22 mouse cellular contexts compared by ENCODE assay signal in the genomic region with DNA sequence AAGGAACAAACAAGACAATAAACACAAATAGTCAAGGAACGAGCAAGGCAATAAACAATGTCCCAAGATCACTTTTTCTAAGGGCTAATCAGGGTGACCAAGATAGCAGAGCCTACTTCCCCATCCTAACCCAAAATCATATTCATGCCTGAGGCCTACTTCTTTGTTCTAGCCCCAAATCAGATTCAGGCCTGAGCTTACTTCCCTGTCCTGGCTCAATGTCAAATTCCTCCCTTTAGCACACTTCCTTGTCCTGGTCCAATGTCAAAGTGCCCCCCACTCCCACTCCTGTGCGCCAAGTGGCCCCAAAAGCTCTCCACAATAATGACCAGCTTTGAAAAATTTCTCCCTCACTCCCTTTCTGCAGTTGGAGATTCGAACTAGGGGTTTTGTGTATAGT. TPM values are rescaled to one million over a fixed set of nuclear protein-coding genes. Genes with fewer than 3 reads are reported as not detected.
"Had no signal": no experiment of that assay in that cellular context is flagged by ENCODE, and none has a peak within 500 bp of the region (broad histone marks: within the 10 kb centered on the region; RNA-seq: fewer than 3 reads in every experiment).

No protein-coding gene starts in this region.

- H3K9ac ChIP-seq: liver, embryonic 12.5 days; liver, embryonic 15.5 days; lung, embryonic 15.5 days; midbrain, embryonic 13.5 days; neural tube, embryonic 13.5 days; stomach, embryonic 15.5 days had no signal

- DNase-seq: kidney, postnatal 25 days; layer of hippocampus, postnatal 36 days; lung, adult 18-20 months; lung, postnatal 10 days; lung, postnatal 36 days; retina, postnatal 1 day; right cerebral cortex, postnatal 25 days; spleen, adult 18-20 months; thymus, postnatal 25 days had no signal

- H3K4me3 ChIP-seq: left cerebral cortex, adult 2 months; liver, embryonic 12.5 days; liver, embryonic 15.5 days; lung, embryonic 15.5 days; megakaryocyte, embryonic 14.5 days; midbrain, embryonic 10.5 days; midbrain, embryonic 13.5 days; myocyte; neural tube, embryonic 13.5 days; stomach, embryonic 15.5 days had no signal

- H3K9me3 ChIP-seq: liver, embryonic 12.5 days; liver, embryonic 15.5 days; lung, embryonic 15.5 days; megakaryocyte, embryonic 14.5 days; midbrain, embryonic 10.5 days; midbrain, embryonic 13.5 days; neural tube, embryonic 13.5 days; stomach, embryonic 15.5 days had no signal

- H3K36me3 ChIP-seq: lung, embryonic 15.5 days; midbrain, embryonic 13.5 days; stomach, embryonic 15.5 days had no signal

- H3K27me3 ChIP-seq: liver, embryonic 12.5 days; lung, embryonic 15.5 days; megakaryocyte, embryonic 14.5 days; midbrain, embryonic 13.5 days; neural tube, embryonic 13.5 days; stomach, embryonic 15.5 days had no signal

- H3K27ac ChIP-seq: kidney, postnatal 0 days; left cerebral cortex, adult 2 months; liver, embryonic 12.5 days; liver, embryonic 15.5 days; lung, embryonic 15.5 days; midbrain, embryonic 10.5 days; midbrain, embryonic 13.5 days; neural tube, embryonic 13.5 days; stomach, embryonic 15.5 days had no signal

RNA-seq across cellular contexts. Expression of gene Tmem231, which starts 3.5 kb away (rescaled TPM):
- total RNA-seq: monocyte, adult 5-6 weeks had no signal

RNA-seq across cellular contexts. Expression of gene Chst5, which starts 26.9 kb away (rescaled TPM):
- total RNA-seq: monocyte, adult 5-6 weeks; neutrophil, adult 5-6 weeks had no signal
